Mouse (Mus musculus) myocyte (in vitro differentiated cells): ENCODE measurements around the gene Lrrc28. TPM values are rescaled to one million over a fixed set of nuclear protein-coding genes. Genes with fewer than 3 reads are reported as not detected.
A peak's percentile ranks its signal among the peaks of the same experiment; 100 is the strongest.

Source experiments
- H3K27me3 ChIP-seq: one replicate; pipeline ENCODE4 v1.6.1; 2011; ENCODE audit not compliant: control insufficient read depth, insufficient read depth, insufficient read length
- H3K36me3 ChIP-seq: one replicate; pipeline ENCODE4 v1.6.1; 2011; ENCODE audit not compliant: control insufficient read depth, insufficient read depth
- H3K4me2 ChIP-seq: one replicate; pipeline ENCODE4 v1.6.1; 2011; ENCODE audit warnings: low read depth, control low read depth
- H3K4me3 ChIP-seq: one replicate; pipeline ENCODE4 v1.5.1; 2011; ENCODE audit warnings: mild to moderate bottlenecking, control low read depth, moderate library complexity
- H3K79me2 ChIP-seq: one replicate; pipeline ENCODE4 v1.6.1; 2011; ENCODE audit not compliant: control insufficient read depth, insufficient read depth
- H3ac ChIP-seq: one replicate; pipeline ENCODE4 v1.6.1; 2011; ENCODE audit not compliant: control insufficient read depth, insufficient read length
- CEBPB ChIP-seq: IDR thresholded peaks from 2 replicates; pipeline ENCODE4 v1.6.1; 2011; ENCODE audit warnings: mild to moderate bottlenecking, moderate library complexity; ENCODE audit not compliant: poor library complexity, insufficient read depth, severe bottlenecking
- E2F4 ChIP-seq: IDR thresholded peaks from one replicate; pipeline ENCODE4 v1.6.1; 2011; ENCODE audit warnings: mild to moderate bottlenecking, control low read depth, moderate library complexity; ENCODE audit not compliant: insufficient read depth
- MAX ChIP-seq: IDR thresholded peaks from one replicate; pipeline ENCODE4 v1.6.1; 2011; ENCODE audit warnings: low read depth, mild to moderate bottlenecking, control low read depth
- MYOD1 ChIP-seq, 3 experiments: IDR thresholded peaks; one replicate each; pipeline ENCODE4 v1.6.1; 2011; ENCODE audit warnings: control low read depth in 2 of 3, low read depth in 2 of 3, mild to moderate bottlenecking in 2 of 3, moderate library complexity in 1 of 3; ENCODE audit not compliant: insufficient read length in 2 of 3, control insufficient read depth in 1 of 3
- MYOG ChIP-seq, 3 experiments: IDR thresholded peaks; one replicate each; pipeline ENCODE4 v1.6.1; 2011; ENCODE audit warnings: control low read depth in 2 of 3, low read depth in 2 of 3, mild to moderate bottlenecking in 2 of 3; ENCODE audit not compliant: insufficient read length in 2 of 3, control insufficient read depth in 1 of 3, insufficient read depth in 1 of 3
- POLR2A ChIP-seq: IDR thresholded peaks from one replicate; pipeline ENCODE4 v1.6.1; 2011; ENCODE audit warnings: low read depth, mild to moderate bottlenecking, control low read depth, moderate library complexity; ENCODE audit not compliant: insufficient read length
- POLR2AphosphoS2 ChIP-seq: IDR thresholded peaks from one replicate; pipeline ENCODE4 v1.6.1; 2011; ENCODE audit warnings: low read depth, control low read depth; ENCODE audit not compliant: insufficient read length
- REST ChIP-seq: IDR thresholded peaks from one replicate; pipeline ENCODE4 v1.6.1; 2011; ENCODE audit warnings: mild to moderate bottlenecking, control low read depth, moderate library complexity; ENCODE audit not compliant: insufficient read depth, insufficient read length
- SRF ChIP-seq: IDR thresholded peaks from one replicate; pipeline ENCODE4 v1.6.1; 2011; ENCODE audit warnings: low read depth; ENCODE audit not compliant: control insufficient read depth, insufficient read length
- TCF12 ChIP-seq: IDR thresholded peaks from one replicate; pipeline ENCODE4 v1.6.1; 2011; ENCODE audit warnings: mild to moderate bottlenecking, control low read depth; ENCODE audit not compliant: poor library complexity, insufficient read depth, severe bottlenecking
- TCF3 ChIP-seq: IDR thresholded peaks from one replicate; pipeline ENCODE4 v1.6.1; 2011; ENCODE audit warnings: low read depth, control low read depth; ENCODE audit not compliant: insufficient read length
- USF1 ChIP-seq: IDR thresholded peaks from one replicate; pipeline ENCODE4 v1.6.1; 2011; ENCODE audit warnings: low read depth, mild to moderate bottlenecking, control low read depth, moderate library complexity
- polyA plus RNA-seq: library from polyadenylated mRNA; unstranded; fragments of >200 nt; fragmentation: generic; extraction: Trizol; gene quantifications from one replicate; pipeline ENCODE4 v1.2.1, GENCODE M21; 2012; ENCODE audit warnings: missing spikeins

Gene Lrrc28
- polyA plus RNA-seq, 1 experiment: 24.2 TPM

DNA sequence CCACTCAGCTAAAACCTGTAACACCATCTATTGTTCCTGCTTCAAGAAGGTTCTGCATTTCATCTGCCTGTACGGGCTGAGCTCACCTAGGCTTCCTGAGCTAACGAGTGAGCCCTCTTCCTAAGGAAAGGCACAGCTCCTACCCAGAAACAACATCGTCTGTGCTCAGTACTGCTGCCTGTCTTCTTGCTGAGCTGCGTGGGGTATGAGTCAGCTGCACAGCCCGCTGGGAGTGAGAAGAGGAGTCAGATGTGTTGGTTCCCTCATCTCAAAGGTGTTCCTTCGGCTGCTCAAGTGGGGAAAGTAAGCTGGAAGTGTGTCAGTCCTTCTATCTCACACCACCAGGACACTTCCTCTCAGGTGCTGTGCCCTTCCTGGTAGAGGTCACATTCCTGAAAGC is 101.4 kb downstream of the Lrrc28 start:
- Histone ChIP-seq H3K4me2 (peak overlapping the region; percentile 9), H3K36me3 (peaks cover 4% of the 10 kb centered on the region), H3K79me2 (no peaks in the 10 kb centered on the region), H3ac (no peak overlapping the region), H3K4me3 (no peak overlapping the region), H3K27me3 (no peaks in the 10 kb centered on the region)
- no peak for TF ChIP-seq POLR2A
- TF ChIP-seq USF1: no peak
- no peak for TF ChIP-seq E2F4
- TF ChIP-seq REST: no peak
- TF ChIP-seq MYOD1 (IDR thresholded peaks at IDR 0.05; ENCODE audit: control insufficient read depth in 1 of 3, insufficient read length in 2 of 3, low read depth in 2 of 3): no peak
- TF ChIP-seq CEBPB: no peak
- no peak for TF ChIP-seq TCF12
- TF ChIP-seq SRF: no peak
- TF ChIP-seq MYOG (IDR thresholded peaks at IDR 0.05; ENCODE audit: control insufficient read depth in 1 of 3, insufficient read depth in 1 of 3, insufficient read length in 2 of 3, low read depth in 2 of 3): no peak

DNA sequence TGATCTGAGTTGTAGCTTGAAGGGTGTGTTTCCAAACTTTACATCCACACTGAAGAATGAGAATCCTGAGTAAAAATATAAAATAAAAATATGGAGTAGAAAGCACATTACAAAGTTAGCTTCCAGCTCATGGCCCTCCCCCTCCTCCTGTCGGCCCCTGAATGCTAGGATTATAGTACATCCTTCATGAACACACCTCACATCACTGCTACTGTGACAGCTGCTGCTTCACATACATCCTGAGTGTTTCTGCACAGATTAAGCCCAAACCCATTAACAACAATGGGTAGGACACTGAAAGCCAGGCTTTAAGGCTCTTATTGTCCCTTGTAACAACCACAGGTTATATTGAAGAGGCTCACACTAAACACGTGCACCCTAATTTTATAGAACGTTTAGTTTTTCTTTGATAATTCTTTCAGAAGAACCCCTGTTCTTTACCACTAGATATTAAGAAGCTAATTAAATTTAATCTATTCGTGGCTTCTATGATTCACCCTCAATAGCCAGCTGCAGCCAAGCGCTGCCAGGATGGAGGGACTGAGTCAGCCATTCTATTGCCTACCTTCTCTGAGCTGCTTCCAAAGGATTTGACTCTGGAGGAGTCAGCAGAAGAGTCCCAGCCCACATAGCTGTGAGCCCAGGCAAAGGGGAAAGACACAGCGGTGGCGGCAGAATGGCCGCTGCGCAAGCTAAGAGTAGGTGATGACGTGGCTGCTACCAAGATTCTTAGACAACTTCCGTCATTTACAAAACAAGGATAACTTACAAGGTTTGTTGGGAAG is 108.3 kb downstream of the Lrrc28 start:
- H3K36me3 ChIP-seq: no peaks in the 10 kb centered on the region
- H3K4me3 ChIP-seq: no peak overlapping the region
- no peak overlapping the region for H3ac ChIP-seq
- TF ChIP-seq POLR2AphosphoS2: no peak
- peak; percentile 22 for TF ChIP-seq TCF3
- TF ChIP-seq MYOG (IDR thresholded peaks at IDR 0.05; ENCODE audit: control insufficient read depth in 1 of 3, insufficient read depth in 1 of 3, insufficient read length in 2 of 3, low read depth in 2 of 3): peak in 2 of 3 experiments; percentile 31 to 52
- TF ChIP-seq POLR2A: peak; percentile 21
- TF ChIP-seq MYOD1 (IDR thresholded peaks at IDR 0.05; ENCODE audit: control insufficient read depth in 1 of 3, insufficient read length in 2 of 3, low read depth in 2 of 3): peak; percentile 30 to 76 (median 68)
- peak overlapping the region; percentile 59 for H3K4me2 ChIP-seq
- H3K79me2 ChIP-seq: no peaks in the 10 kb centered on the region
- H3K27me3 ChIP-seq: no peaks in the 10 kb centered on the region

GRCm38 (mm10) chr7:67535941-67536340 is 109.1 kb downstream of the Lrrc28 start:
- no peak overlapping the region for H3ac ChIP-seq
- H3K4me2 ChIP-seq: peak overlapping the region; percentile 59
- no peaks in the 10 kb centered on the region for H3K79me2 ChIP-seq
- H3K36me3 ChIP-seq: no peaks in the 10 kb centered on the region
- no peak overlapping the region for H3K4me3 ChIP-seq
- H3K27me3 ChIP-seq: no peaks in the 10 kb centered on the region
- no peak for TF ChIP-seq MYOG (IDR thresholded peaks at IDR 0.05; ENCODE audit: control insufficient read depth in 1 of 3, insufficient read depth in 1 of 3, insufficient read length in 2 of 3, low read depth in 2 of 3)
- no peak for TF ChIP-seq TCF3
- no peak for TF ChIP-seq MYOD1 (IDR thresholded peaks at IDR 0.05; ENCODE audit: control insufficient read depth in 1 of 3, insufficient read length in 2 of 3, low read depth in 2 of 3)
- TF ChIP-seq E2F4: no peak
- no peak for TF ChIP-seq POLR2A
- TF ChIP-seq POLR2AphosphoS2: no peak
- TF ChIP-seq USF1: no peak
- TF ChIP-seq MAX: no peak
- TF ChIP-seq TCF12: no peak

DNA sequence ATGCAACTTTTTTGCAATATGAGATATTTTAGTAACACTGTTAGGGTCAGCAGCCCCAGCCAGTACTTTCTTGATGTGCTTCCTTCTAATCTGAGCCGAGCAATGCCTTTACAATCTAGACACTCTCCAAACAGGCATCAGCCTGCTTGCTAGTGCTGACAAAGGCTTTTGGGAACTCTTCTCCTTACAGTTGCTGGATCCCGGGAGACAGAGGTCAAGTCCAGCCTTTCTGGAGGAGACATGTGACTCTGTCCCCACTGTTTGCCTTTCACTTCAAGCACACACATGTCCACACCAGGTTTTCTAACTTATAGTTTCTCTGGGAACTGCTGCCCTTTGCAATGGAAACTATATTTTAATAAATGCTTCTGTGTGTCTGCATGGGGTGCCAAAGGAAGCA is 114.1 kb downstream of the Lrrc28 start:
- no peak overlapping the region for H3K4me2 ChIP-seq
- no peak overlapping the region for H3K4me3 ChIP-seq
- no peak for TF ChIP-seq E2F4
- no peak for TF ChIP-seq USF1
- TF ChIP-seq POLR2AphosphoS2: no peak
- TF ChIP-seq MYOD1 (IDR thresholded peaks at IDR 0.05; ENCODE audit: control insufficient read depth in 1 of 3, insufficient read length in 2 of 3, low read depth in 2 of 3): no peak
- TF ChIP-seq MAX: no peak
- TF ChIP-seq TCF3: no peak
- TF ChIP-seq REST: no peak
- no peak for TF ChIP-seq CEBPB
- no peak for TF ChIP-seq SRF
- TF ChIP-seq TCF12: no peak
- no peak for TF ChIP-seq MYOG (IDR thresholded peaks at IDR 0.05; ENCODE audit: control insufficient read depth in 1 of 3, insufficient read depth in 1 of 3, insufficient read length in 2 of 3, low read depth in 2 of 3)
- TF ChIP-seq POLR2A: no peak
- no peaks in the 10 kb centered on the region for H3K79me2 ChIP-seq
- no peaks in the 10 kb centered on the region for H3K27me3 ChIP-seq
- H3ac ChIP-seq: no peak overlapping the region
- H3K36me3 ChIP-seq: no peaks in the 10 kb centered on the region

DNA sequence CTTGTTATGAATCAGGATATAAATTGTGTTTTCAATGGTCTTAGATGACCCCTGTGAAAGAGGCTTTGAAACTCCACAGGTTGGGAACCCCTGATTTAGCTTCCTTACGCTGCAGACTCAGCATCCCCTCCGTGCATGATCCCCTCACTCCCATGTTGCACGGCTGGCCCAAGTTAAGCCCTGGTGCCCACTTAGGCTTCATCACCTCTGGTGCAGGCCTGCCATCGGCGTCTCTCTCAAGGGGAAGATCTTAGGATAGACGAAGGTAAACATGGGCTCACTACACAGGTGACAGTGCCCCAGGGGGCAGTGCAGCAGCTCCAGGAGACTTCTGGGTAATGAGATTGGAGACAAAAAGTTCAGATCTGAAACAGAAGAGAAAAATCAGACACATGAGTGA is 115.7 kb downstream of the Lrrc28 start:
- Histone ChIP-seq H3K79me2 (no peaks in the 10 kb centered on the region), H3K27me3 (no peaks in the 10 kb centered on the region), H3K4me3 (no peak overlapping the region), H3K36me3 (no peaks in the 10 kb centered on the region), H3ac (no peak overlapping the region), H3K4me2 (no peak overlapping the region)
- TF ChIP-seq POLR2AphosphoS2 (no peak), TCF3 (no peak)
